Mouse (Mus musculus): ENCODE measurements around the gene F930015N05Rik. TPM values are rescaled to one million over a fixed set of nuclear protein-coding genes. Genes with fewer than 3 reads are reported as not detected.

Gene F930015N05Rik
- polyA plus RNA-seq, 1 experiment from 2014 or later = 0.49 TPM

DNA sequence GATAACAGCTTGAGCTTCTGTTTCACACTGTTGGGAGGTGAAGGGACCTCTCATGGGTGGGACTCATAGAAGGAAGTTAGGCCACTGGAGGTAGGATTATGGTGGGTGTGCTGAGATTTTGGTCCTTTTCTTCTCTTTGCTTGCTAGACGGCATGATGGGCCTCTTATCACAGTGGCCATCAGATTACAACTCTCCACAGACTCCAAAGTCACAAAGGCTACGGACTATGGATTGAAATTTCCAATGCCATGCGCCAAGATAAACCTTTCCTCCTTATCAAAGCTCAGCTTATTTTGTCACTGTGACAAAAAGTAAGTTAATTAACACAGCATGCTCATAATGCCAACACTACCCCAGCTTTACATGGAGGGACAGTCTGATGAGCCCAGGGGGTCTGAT, 38.8 kb downstream of the F930015N05Rik start:
- Histone ChIP-seq H3K36me3 (ENCODE audit: control insufficient read depth, insufficient read depth, low read length) (no peaks in the 10 kb centered on the region), H3K4me2 (no peak overlapping the region), H3K9ac (ENCODE audit: low read depth, low read length) (no peak overlapping the region), H3K27ac (ENCODE audit: low read depth, low read length) (no peak overlapping the region), H3K9me3 (ENCODE audit: control insufficient read depth, low read length) (no peaks in the 10 kb centered on the region), H3K4me1 (replicated peaks; ENCODE audit: control insufficient read depth, insufficient read depth, low read length) (no peaks in the 10 kb centered on the region), H3K4me3 (ENCODE audit: low read depth, low read length) (no peak overlapping the region), H3K27me3 (replicated peaks; ENCODE audit: control insufficient read depth, insufficient read depth, low read length) (no peaks in the 10 kb centered on the region)
- no peak for ATAC-seq (replicated peaks; ENCODE audit: low FRiP score)
- DNase-seq (ENCODE audit: low spot score) = no peak
- 70% methylated on average over 3 of the region's 3 CpGs for WGBS

GRCm38 (mm10) chr11:64396949-64397348, 39.5 kb downstream of the F930015N05Rik start:
- ATAC-seq (replicated peaks; ENCODE audit: low FRiP score) = no peak
- no peak overlapping the region for H3K4me2 ChIP-seq
- H3K9ac ChIP-seq (ENCODE audit: low read depth, low read length) = no peak overlapping the region
- no peak for DNase-seq (ENCODE audit: low spot score)
- WGBS = 47% methylated on average over 6 of the region's 6 CpGs
- H3K4me1 ChIP-seq (replicated peaks; ENCODE audit: control insufficient read depth, insufficient read depth, low read length) = no peaks in the 10 kb centered on the region
- no peaks in the 10 kb centered on the region for H3K36me3 ChIP-seq (ENCODE audit: control insufficient read depth, insufficient read depth, low read length)
- H3K27me3 ChIP-seq (replicated peaks; ENCODE audit: control insufficient read depth, insufficient read depth, low read length) = no peaks in the 10 kb centered on the region
- H3K27ac ChIP-seq (ENCODE audit: low read depth, low read length) = no peak overlapping the region
- no peaks in the 10 kb centered on the region for H3K9me3 ChIP-seq (ENCODE audit: control insufficient read depth, low read length)
- no peak overlapping the region for H3K4me3 ChIP-seq (ENCODE audit: low read depth, low read length)

- Histone ChIP-seq H3K36me3 (ENCODE audit: control insufficient read depth, insufficient read depth, low read length) (no peaks in the 10 kb centered on the region), H3K4me2 (no peak overlapping the region), H3K4me1 (replicated peaks; ENCODE audit: control insufficient read depth, insufficient read depth, low read length) (no peaks in the 10 kb centered on the region), H3K4me3 (ENCODE audit: low read depth, low read length) (no peak overlapping the region), H3K27ac (ENCODE audit: low read depth, low read length) (no peak overlapping the region), H3K9ac (ENCODE audit: low read depth, low read length) (no peak overlapping the region), H3K27me3 (replicated peaks; ENCODE audit: control insufficient read depth, insufficient read depth, low read length) (no peaks in the 10 kb centered on the region), H3K9me3 (ENCODE audit: control insufficient read depth, low read length) (no peaks in the 10 kb centered on the region)
- WGBS = 17% methylated on average over 7 of the region's 7 CpGs
- no peak for ATAC-seq (replicated peaks; ENCODE audit: low FRiP score)
- DNase-seq (ENCODE audit: low spot score) = no peak
These were observed 40.0 kb downstream of the F930015N05Rik start for GRCm38 (mm10) chr11:64396331-64396881.

DNA sequence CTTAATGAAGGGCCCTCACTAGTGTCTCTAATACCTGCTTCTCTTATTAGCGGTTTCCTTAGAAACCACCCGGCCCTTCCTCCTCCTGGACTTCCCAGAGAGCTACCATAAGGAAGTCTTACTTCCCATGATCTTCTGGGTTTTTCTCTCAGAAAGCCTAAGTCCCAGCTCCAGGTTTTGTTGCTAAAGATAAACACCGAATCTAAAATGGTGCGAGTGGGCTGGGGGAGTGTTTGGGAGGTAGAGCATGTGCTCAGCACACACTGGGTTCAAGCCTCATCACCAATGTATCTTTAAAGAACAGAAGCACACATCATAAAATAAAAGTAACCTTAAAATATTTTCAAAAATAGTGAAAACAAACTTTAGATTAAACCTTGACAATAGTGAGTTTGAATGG, 50.1 kb downstream of the F930015N05Rik start:
- DNase-seq (ENCODE audit: low spot score) (no peak), ATAC-seq (replicated peaks; ENCODE audit: low FRiP score) (no peak)
- no peaks in the 10 kb centered on the region for H3K9me3 ChIP-seq (ENCODE audit: control insufficient read depth, low read length)
- H3K27ac ChIP-seq (ENCODE audit: low read depth, low read length) = no peak overlapping the region
- H3K9ac ChIP-seq (ENCODE audit: low read depth, low read length) = no peak overlapping the region
- no peaks in the 10 kb centered on the region for H3K36me3 ChIP-seq (ENCODE audit: control insufficient read depth, insufficient read depth, low read length)
- no peaks in the 10 kb centered on the region for H3K27me3 ChIP-seq (replicated peaks; ENCODE audit: control insufficient read depth, insufficient read depth, low read length)
- no peak overlapping the region for H3K4me3 ChIP-seq (ENCODE audit: low read depth, low read length)
- 86% methylated on average over 4 of the region's 4 CpGs for WGBS
- no peak overlapping the region for H3K4me2 ChIP-seq
- no peaks in the 10 kb centered on the region for H3K4me1 ChIP-seq (replicated peaks; ENCODE audit: control insufficient read depth, insufficient read depth, low read length)

Other genes starting within 250 kb of the F930015N05Rik start
- gene Hs3st3a1, start 1.3 kb downstream of the F930015N05Rik start, polyA plus RNA-seq (2014; fragmentation: Nextera tagmentation; extraction: Ambion mirVana) = 1.6 and 1.9 TPM in 2 replicates

Measured in liver, embryonic 11.5 days (tissue).